Mouse (Mus musculus): ENCODE results near the gene Neurod1. TPM values are rescaled to one million over a fixed set of nuclear protein-coding genes. Genes with fewer than 3 reads are reported as not detected.

Gene Neurod1
- polyA plus RNA-seq, 1 experiment = not detected

DNA sequence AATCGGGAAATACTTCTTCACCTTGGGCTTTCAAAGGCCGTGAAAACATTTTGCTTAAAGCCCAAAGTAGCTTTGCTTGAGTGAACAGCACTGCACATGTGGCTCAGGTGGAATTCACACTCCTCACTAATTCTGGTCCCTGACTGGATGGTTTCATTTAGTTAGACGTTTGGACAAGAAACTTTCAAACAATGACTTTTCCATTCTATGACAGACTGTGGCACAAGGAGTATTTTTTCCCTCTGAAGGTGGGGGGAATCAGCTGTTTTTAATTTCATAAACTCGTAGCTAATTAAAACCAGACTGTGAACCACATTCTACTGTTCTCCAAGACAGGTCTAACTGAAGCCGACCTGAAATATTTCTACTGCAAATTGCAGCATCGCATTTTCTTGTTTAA lies 28.5 kb downstream of the Neurod1 start:
- DNase-seq = peak; percentile 12
- Histone ChIP-seq H3K4me3 (ENCODE audit: insufficient read depth, low read depth, low read length) (no peak overlapping the region), H3K4me1 (ENCODE audit: control insufficient read depth, insufficient read depth, low read length) (no peaks in the 10 kb centered on the region), H3K27me3 (replicated peaks; ENCODE audit: control insufficient read depth, insufficient read depth, low read length) (peaks cover 1% of the 10 kb centered on the region), H3K27ac (ENCODE audit: insufficient read depth, low read depth, low read length) (no peak overlapping the region), H3K36me3 (ENCODE audit: control insufficient read depth, insufficient read depth, low read length) (no peaks in the 10 kb centered on the region)
- WGBS = 20% methylated on average over 6 of the region's 6 CpGs
- no peak for TF ChIP-seq CTCF (conservative IDR thresholded peaks at IDR 0.05; ENCODE audit: insufficient read depth, insufficient read length, low read depth, low read length)
- no peak for TF ChIP-seq POLR2A (IDR thresholded peaks at IDR 0.05; ENCODE audit: low read depth, low read length)

GRCm38 (mm10) chr2:79421696-79422095 lies 34.9 kb downstream of the Neurod1 start:
- H3K4me3 ChIP-seq (ENCODE audit: insufficient read depth, low read depth, low read length) = no peak overlapping the region
- no peak for TF ChIP-seq POLR2A (IDR thresholded peaks at IDR 0.05; ENCODE audit: low read depth, low read length)
- TF ChIP-seq CTCF (conservative IDR thresholded peaks at IDR 0.05; ENCODE audit: insufficient read depth, insufficient read length, low read depth, low read length) = no peak
- 66% methylated on average over 6 of the region's 6 CpGs for WGBS

DNA sequence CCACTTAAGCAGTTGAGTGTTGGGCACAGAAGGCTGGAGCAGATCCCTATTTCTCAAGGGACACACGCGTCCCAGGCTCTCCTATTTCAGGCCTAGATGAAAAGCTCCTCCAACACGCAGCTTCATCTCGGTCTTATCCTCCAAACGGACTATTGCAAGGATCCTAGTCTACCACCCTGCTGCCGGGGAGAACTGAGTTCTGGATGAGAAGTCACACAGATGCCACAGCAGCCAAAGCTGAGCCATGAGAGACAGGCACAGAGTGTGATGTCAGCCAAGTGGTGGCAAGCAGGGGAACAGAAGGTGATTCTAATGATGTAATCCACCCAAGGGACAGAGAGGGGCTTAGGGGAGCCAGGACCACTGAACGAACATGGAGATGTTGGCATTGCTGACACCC lies 42.0 kb downstream of the Neurod1 start:
- WGBS = 90% methylated on average over 7 of the region's 7 CpGs
- H3K36me3 ChIP-seq (ENCODE audit: control insufficient read depth, insufficient read depth, low read length) = no peaks in the 10 kb centered on the region

More at GRCm38 (mm10) chr2:79421696-79422095, 34.9 kb downstream of the Neurod1 start:
- H3K4me1 ChIP-seq (ENCODE audit: control insufficient read depth, insufficient read depth, low read length) = no peaks in the 10 kb centered on the region
- H3K27ac ChIP-seq (ENCODE audit: insufficient read depth, low read depth, low read length) = no peak overlapping the region
- DNase-seq = no peak
- H3K27me3 ChIP-seq (replicated peaks; ENCODE audit: control insufficient read depth, insufficient read depth, low read length) = no peaks in the 10 kb centered on the region
- no peaks in the 10 kb centered on the region for H3K36me3 ChIP-seq (ENCODE audit: control insufficient read depth, insufficient read depth, low read length)

DNA sequence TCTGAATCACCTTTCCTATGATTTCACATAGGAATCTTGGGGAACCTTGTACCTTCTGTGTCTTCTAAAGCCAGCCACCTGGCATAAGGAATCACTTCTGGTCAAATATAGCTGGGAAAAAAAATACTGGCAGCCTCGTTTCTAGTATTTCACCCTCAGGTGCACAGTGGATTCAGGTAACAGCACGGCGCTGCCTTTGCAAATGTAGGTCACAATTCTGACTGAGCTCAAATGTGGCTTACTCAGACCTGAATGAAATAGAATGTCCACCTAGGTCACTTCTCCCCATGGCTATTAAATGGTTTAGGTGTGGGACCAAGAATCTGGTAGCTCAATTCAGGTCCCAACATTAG lies 45.7 kb downstream of the Neurod1 start:
- 27% methylated on average over 3 of the region's 3 CpGs for WGBS
- TF ChIP-seq POLR2A (IDR thresholded peaks at IDR 0.05; ENCODE audit: low read depth, low read length) (no peak), CTCF (conservative IDR thresholded peaks at IDR 0.05; ENCODE audit: insufficient read depth, insufficient read length, low read depth, low read length) (no peak)
- no peaks in the 10 kb centered on the region for H3K27me3 ChIP-seq (replicated peaks; ENCODE audit: control insufficient read depth, insufficient read depth, low read length)
- DNase-seq = peak; percentile 49
- no peaks in the 10 kb centered on the region for H3K36me3 ChIP-seq (ENCODE audit: control insufficient read depth, insufficient read depth, low read length)
- no peak overlapping the region for H3K4me3 ChIP-seq (ENCODE audit: insufficient read depth, low read depth, low read length)
- H3K4me1 ChIP-seq (ENCODE audit: control insufficient read depth, insufficient read depth, low read length) = no peaks in the 10 kb centered on the region
- H3K27ac ChIP-seq (ENCODE audit: insufficient read depth, low read depth, low read length) = no peak overlapping the region; the same call in 1 of the 2 replicates

More for the DNA sequence above, 42.0 kb downstream of the Neurod1 start:
- Histone ChIP-seq H3K4me1 (ENCODE audit: control insufficient read depth, insufficient read depth, low read length) (no peaks in the 10 kb centered on the region), H3K4me3 (ENCODE audit: insufficient read depth, low read depth, low read length) (no peak overlapping the region), H3K27me3 (replicated peaks; ENCODE audit: control insufficient read depth, insufficient read depth, low read length) (no peaks in the 10 kb centered on the region), H3K27ac (ENCODE audit: insufficient read depth, low read depth, low read length) (no peak overlapping the region)
- no peak for TF ChIP-seq CTCF (conservative IDR thresholded peaks at IDR 0.05; ENCODE audit: insufficient read depth, insufficient read length, low read depth, low read length)
- no peak for TF ChIP-seq POLR2A (IDR thresholded peaks at IDR 0.05; ENCODE audit: low read depth, low read length)
- no peak for DNase-seq

DNA sequence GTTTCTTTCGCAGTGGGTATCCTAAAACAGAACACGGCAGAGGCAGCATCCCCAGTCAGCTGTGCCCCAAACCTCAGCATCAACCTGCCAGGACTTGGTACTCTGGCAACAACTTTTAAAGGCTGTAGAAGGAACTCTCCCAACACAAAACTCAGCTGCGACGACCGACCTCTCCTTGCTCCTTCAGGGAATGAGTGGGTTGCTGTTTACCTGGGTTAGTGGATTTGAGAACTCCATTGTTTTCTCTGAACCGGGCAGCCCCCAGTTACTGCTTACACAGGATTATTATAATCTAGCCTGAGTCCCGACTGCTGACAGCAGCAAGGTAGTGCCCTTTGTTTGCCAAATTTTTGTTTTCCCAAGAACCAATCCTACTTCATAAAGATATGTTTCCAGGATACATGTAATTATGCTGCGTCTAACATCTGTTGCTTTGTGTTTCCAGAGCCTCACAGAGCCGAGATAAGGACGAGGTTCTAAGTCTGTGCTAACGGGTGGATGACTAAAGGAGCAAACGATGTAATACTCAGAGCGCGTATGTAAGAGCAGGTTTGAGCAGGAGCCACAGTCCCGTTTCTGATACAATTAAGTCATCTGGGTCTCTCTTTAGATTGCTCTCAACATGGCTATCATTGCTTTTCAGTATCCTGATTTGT lies 46.2 kb downstream of the Neurod1 start:
- Histone ChIP-seq H3K27ac (ENCODE audit: insufficient read depth, low read depth, low read length) (no peak overlapping the region; the same call in 1 of the 2 replicates), H3K27me3 (replicated peaks; ENCODE audit: control insufficient read depth, insufficient read depth, low read length) (no peaks in the 10 kb centered on the region), H3K36me3 (ENCODE audit: control insufficient read depth, insufficient read depth, low read length) (no peaks in the 10 kb centered on the region), H3K4me1 (ENCODE audit: control insufficient read depth, insufficient read depth, low read length) (no peaks in the 10 kb centered on the region), H3K4me3 (ENCODE audit: insufficient read depth, low read depth, low read length) (no peak overlapping the region)
- 54% methylated on average over 15 of the region's 15 CpGs for WGBS
- TF ChIP-seq CTCF (conservative IDR thresholded peaks at IDR 0.05; ENCODE audit: insufficient read depth, insufficient read length, low read depth, low read length) (no peak), POLR2A (IDR thresholded peaks at IDR 0.05; ENCODE audit: low read depth, low read length) (no peak)
- no peak for DNase-seq

- 58% methylated on average over 5 of the region's 5 CpGs for WGBS
- no peak for TF ChIP-seq CTCF (conservative IDR thresholded peaks at IDR 0.05; ENCODE audit: insufficient read depth, insufficient read length, low read depth, low read length)
- no peak for TF ChIP-seq POLR2A (IDR thresholded peaks at IDR 0.05; ENCODE audit: low read depth, low read length)
Observed at GRCm38 (mm10) chr2:79405661-79406405, 50.7 kb downstream of the Neurod1 start.

More at GRCm38 (mm10) chr2:79405661-79406405, 50.7 kb downstream of the Neurod1 start:
- Histone ChIP-seq H3K27ac (ENCODE audit: insufficient read depth, low read depth, low read length) (no peak overlapping the region), H3K4me3 (ENCODE audit: insufficient read depth, low read depth, low read length) (no peak overlapping the region), H3K4me1 (ENCODE audit: control insufficient read depth, insufficient read depth, low read length) (no peaks in the 10 kb centered on the region), H3K36me3 (ENCODE audit: control insufficient read depth, insufficient read depth, low read length) (no peaks in the 10 kb centered on the region), H3K27me3 (replicated peaks; ENCODE audit: control insufficient read depth, insufficient read depth, low read length) (no peaks in the 10 kb centered on the region)
- no peak for DNase-seq

Other genes with a start within 250 kb of the Neurod1 start
- 0.95 and 1.9 TPM in 2 replicates for gene Itga4, start 201.3 kb downstream of the Neurod1 start, polyA plus RNA-seq (2012; rRNA removed)
- 0.57 and 1.0 TPM in 2 replicates for gene Cerkl, start within 50 bp of the Neurod1 start, polyA plus RNA-seq (2012; rRNA removed)
- 17.0 and 22.8 TPM in 2 replicates for gene Itprid2, start 178.6 kb upstream of the Neurod1 start, polyA plus RNA-seq (2012; rRNA removed)